Mouse (Mus musculus): ENCODE results near the gene Col4a3.

GRCm38 (mm10) chr1:82746408-82746807, 159.7 kb downstream of the Col4a3 start:
- TF ChIP-seq CTCF (conservative IDR thresholded peaks at IDR 0.05 in 1 of 2, IDR thresholded peaks at IDR 0.05 in 1 of 2; ENCODE audit: low read depth in 2 of 2, low read length in 2 of 2) = no peak
- no peak for TF ChIP-seq POLR2A (IDR thresholded peaks at IDR 0.05; ENCODE audit: low read depth, low read length)
- no peak for TF ChIP-seq TCF12 (IDR thresholded peaks at IDR 0.05; ENCODE audit: low read depth, low read length)
- TF ChIP-seq UBTF (IDR thresholded peaks at IDR 0.05; ENCODE audit: low read depth, low read length) = no peak
- TF ChIP-seq POLR2AphosphoS2 (IDR thresholded peaks at IDR 0.05; ENCODE audit: low read depth, low read length) = no peak
